Mouse (Mus musculus) spleen, adult 2 months (tissue): ENCODE data around the gene Clcnkb.

Experiments
- CTCF ChIP-seq: fragments of 200-500 bp; IDR thresholded peaks from 2 replicates; pipeline ENCODE4 v1.5.1; 2011; ENCODE audit warnings: mild to moderate bottlenecking, inconsistent platforms; ENCODE audit not compliant: insufficient read depth, insufficient read length, insufficient replicate concordance; ENCODE audit errors: extremely low read depth
- POLR2A ChIP-seq: fragments of 200-500 bp; IDR thresholded peaks from 2 replicates; pipeline ENCODE4 v1.6.1; 2011; ENCODE audit warnings: low read depth, low read length, inconsistent platforms

GRCm38 (mm10) chr4:141400171-141400570 is 15.6 kb downstream of the Clcnkb start:
- TF ChIP-seq POLR2A (no peak), CTCF (no peak)
